Mouse (Mus musculus) MEL (cell line): ENCODE measurements around the gene Tomm20. TPM values are rescaled to one million over a fixed set of nuclear protein-coding genes. Genes with fewer than 3 reads are reported as not detected.

Source experiments
- DNase-seq: peaks from one replicate; pipeline ENCODE4 v3.0.0; 2011; ENCODE audit warnings: low read depth, low spot score
- H3K27ac ChIP-seq: 2 replicates; pipeline ENCODE4 v1.5.1; 2012; ENCODE audit warnings: low read depth, mild to moderate bottlenecking, control low read depth, low read length, moderate library complexity; ENCODE audit not compliant: control insufficient read depth
- H3K27me3 ChIP-seq, 2 experiments: fragments of 150-350 bp in 1 of 2; sonication (generic) in 1 of 2; 2 replicates each; pipeline ENCODE4 v1.6.1; 2012; ENCODE audit warnings: low read length in 2 of 2, mild to moderate bottlenecking in 2 of 2, improper control_type of control experiment in 1 of 2, moderate library complexity in 1 of 2; ENCODE audit not compliant: insufficient read depth in 2 of 2, control insufficient read depth in 1 of 2
- H3K36me3 ChIP-seq, 2 experiments: 2 replicates each; pipeline ENCODE4 v1.6.1; 2012 to 2014; ENCODE audit warnings: low read length in 2 of 2, improper control_type of control experiment in 1 of 2, inconsistent platforms in 1 of 2, mild to moderate bottlenecking in 1 of 2; ENCODE audit not compliant: insufficient read depth in 2 of 2, control insufficient read depth in 1 of 2
- H3K4me1 ChIP-seq, 2 experiments: fragments of 150-350 bp in 1 of 2; sonication (generic) in 1 of 2; 2 replicates each; pipeline ENCODE4 v1.6.1; 2012; ENCODE audit warnings: low read length in 2 of 2, improper control_type of control experiment in 1 of 2, mild to moderate bottlenecking in 1 of 2; ENCODE audit not compliant: insufficient read depth in 2 of 2, control insufficient read depth in 1 of 2
- H3K4me3 ChIP-seq, 2 experiments: fragments of 150-350 bp in 1 of 2; sonication (generic) in 1 of 2; 2 replicates each; pipeline ENCODE4 v1.5.1; 2012; ENCODE audit warnings: low read depth in 2 of 2, low read length in 2 of 2, mild to moderate bottlenecking in 2 of 2, moderate library complexity in 2 of 2, control low read depth in 1 of 2, improper control_type of control experiment in 1 of 2; ENCODE audit not compliant: control insufficient read depth in 1 of 2, insufficient read depth in 1 of 2
- H3K79me2 ChIP-seq: 2 replicates; pipeline ENCODE4 v1.6.1; 2012; ENCODE audit warnings: mild to moderate bottlenecking, low read length, moderate library complexity; ENCODE audit not compliant: control insufficient read depth, poor library complexity, insufficient read depth
- H3K9ac ChIP-seq: 2 replicates; pipeline ENCODE4 v1.6.1; 2012; ENCODE audit warnings: low read depth, mild to moderate bottlenecking, control low read depth, low read length, moderate library complexity; ENCODE audit not compliant: control insufficient read depth, poor library complexity, severe bottlenecking
- H3K9me3 ChIP-seq: fragments of 150-350 bp; sonication (generic); replicated peaks from 2 replicates; pipeline ENCODE4 v1.6.1; 2012; ENCODE audit warnings: mild to moderate bottlenecking, low read length, improper control_type of control experiment, moderate library complexity; ENCODE audit not compliant: insufficient read depth
- CHD1 ChIP-seq: IDR thresholded peaks from 2 replicates; pipeline ENCODE4 v1.6.1; 2012; ENCODE audit warnings: low read depth, mild to moderate bottlenecking, inconsistent platforms, low read length, improper control_type of control experiment
- CTCF ChIP-seq, 3 experiments: IDR thresholded peaks in 2 of 3; conservative IDR thresholded peaks in 1 of 3; 2 replicates each; pipeline ENCODE4 v1.5.1; 2011 to 2012; ENCODE audit warnings: low read length in 3 of 3, low read depth in 2 of 3, mild to moderate bottlenecking in 2 of 3, improper control_type of control experiment in 1 of 3, inconsistent platforms in 1 of 3, mixed read lengths in 1 of 3, moderate library complexity in 1 of 3; ENCODE audit not compliant: control insufficient read depth in 1 of 3, insufficient read depth in 1 of 3, poor library complexity in 1 of 3, severe bottlenecking in 1 of 3
- E2F4 ChIP-seq: IDR thresholded peaks from 2 replicates; pipeline ENCODE4 v1.6.1; 2011; ENCODE audit warnings: low read depth, low read length, improper control_type of control experiment, borderline replicate concordance
- EP300 ChIP-seq, 2 experiments: IDR thresholded peaks; 2 replicates each; pipeline ENCODE4 v1.6.1; 2011; ENCODE audit warnings: improper control_type of control experiment in 2 of 2, low read length in 2 of 2, low read depth in 1 of 2, mild to moderate bottlenecking in 1 of 2
- ETS1 ChIP-seq: IDR thresholded peaks from 2 replicates; pipeline ENCODE4 v1.6.1; 2012; ENCODE audit warnings: low read depth, mild to moderate bottlenecking, inconsistent platforms, low read length, improper control_type of control experiment, moderate library complexity
- GABPA ChIP-seq: IDR thresholded peaks from 2 replicates; pipeline ENCODE4 v1.6.1; 2012; ENCODE audit warnings: low read depth, mild to moderate bottlenecking, inconsistent platforms, low read length, improper control_type of control experiment, moderate library complexity
- GATA1 ChIP-seq: IDR thresholded peaks from 2 replicates; pipeline ENCODE4 v1.6.1; 2011; ENCODE audit warnings: low read depth, low read length, improper control_type of control experiment
- HCFC1 ChIP-seq: IDR thresholded peaks from 2 replicates; pipeline ENCODE4 v1.6.1; 2012; ENCODE audit warnings: low read depth, mild to moderate bottlenecking, inconsistent platforms, low read length, improper control_type of control experiment, moderate library complexity
- KAT2A ChIP-seq: conservative IDR thresholded peaks from 2 replicates; pipeline ENCODE4 v1.6.1; 2012; ENCODE audit warnings: low read depth, low read length, improper control_type of control experiment, inconsistent platforms
- MAFK ChIP-seq: IDR thresholded peaks from 2 replicates; pipeline ENCODE4 v1.6.1; 2011; ENCODE audit warnings: low read depth, mild to moderate bottlenecking, low read length, improper control_type of control experiment, borderline replicate concordance
- MAX ChIP-seq: IDR thresholded peaks from 2 replicates; pipeline ENCODE4 v1.6.1; 2011; ENCODE audit warnings: low read length, improper control_type of control experiment
- MAZ ChIP-seq: IDR thresholded peaks from 2 replicates; pipeline ENCODE4 v1.6.1; 2012; ENCODE audit warnings: low read depth, mild to moderate bottlenecking, inconsistent platforms, low read length, improper control_type of control experiment
- POLR2A ChIP-seq, 2 experiments: IDR thresholded peaks; 2 replicates each; pipeline ENCODE4 v1.6.1; 2011 to 2012; ENCODE audit warnings: low read length in 2 of 2, mild to moderate bottlenecking in 2 of 2, control low read depth in 1 of 2, improper control_type of control experiment in 1 of 2, low read depth in 1 of 2, moderate library complexity in 1 of 2; ENCODE audit not compliant: control insufficient read depth in 1 of 2, insufficient read depth in 1 of 2, poor library complexity in 1 of 2
- POLR2AphosphoS5 ChIP-seq: IDR thresholded peaks from 2 replicates; pipeline ENCODE4 v1.6.1; 2012; ENCODE audit warnings: low read depth, borderline replicate concordance, mild to moderate bottlenecking, inconsistent platforms, low read length, moderate library complexity, mixed read lengths
- RCOR1 ChIP-seq: IDR thresholded peaks from 2 replicates; pipeline ENCODE4 v1.6.1; 2012; ENCODE audit warnings: low read depth, mild to moderate bottlenecking, inconsistent platforms, low read length, improper control_type of control experiment
- SIN3A ChIP-seq: IDR thresholded peaks from 2 replicates; pipeline ENCODE4 v1.6.1; 2012; ENCODE audit warnings: low read length, improper control_type of control experiment, inconsistent platforms
- TBP ChIP-seq: IDR thresholded peaks from 2 replicates; pipeline ENCODE4 v1.8.0; 2011; ENCODE audit warnings: low read depth, low read length, improper control_type of control experiment
- TCF12 ChIP-seq: IDR thresholded peaks from 2 replicates; pipeline ENCODE4 v1.6.1; 2014; ENCODE audit warnings: low read depth, mild to moderate bottlenecking, inconsistent platforms, low read length, improper control_type of control experiment, moderate library complexity
- UBTF ChIP-seq: IDR thresholded peaks from 2 replicates; pipeline ENCODE4 v1.6.1; 2012; ENCODE audit warnings: low read depth, mild to moderate bottlenecking, inconsistent platforms, low read length, improper control_type of control experiment, moderate library complexity, borderline replicate concordance; ENCODE audit not compliant: insufficient read depth
- ZMIZ1 ChIP-seq: IDR thresholded peaks from 2 replicates; pipeline ENCODE4 v1.6.1; 2012; ENCODE audit warnings: low read depth, mild to moderate bottlenecking, inconsistent platforms, low read length, improper control_type of control experiment, moderate library complexity
- polyA plus RNA-seq, 2 experiments: library from polyadenylated mRNA; stranded (reverse) in 1 of 2; unstranded in 1 of 2; fragments of >175 nt in 1 of 2; fragments of >200 nt in 1 of 2; gene quantifications; 2 replicates each; pipeline versions ENCODE4 v1.2.1 to v1.2.4; 2012; ENCODE audit warnings: low replicate concordance in 2 of 2, low read depth in 1 of 2; ENCODE audit not compliant: insufficient read length in 2 of 2, insufficient read depth in 1 of 2, missing spikeins in 1 of 2
- total RNA-seq: library from RNA; depleted of rRNA; stranded (reverse); fragments of 300-350 nt; gene quantifications from 2 replicates; pipeline ENCODE4 v1.2.3, GENCODE M21; 2012

Gene Tomm20
- total and polyA plus RNA-seq, 3 experiments, result 676 to 886 TPM; not detected in 1

GRCm38 (mm10) chr8:126943565-126943964, 2.1 kb downstream of the Tomm20 start:
- no peaks in the 10 kb centered on the region for H3K27me3 ChIP-seq
- H3K9ac ChIP-seq, result peak overlapping the region; percentile 96
- no peak overlapping the region for H3K27ac ChIP-seq
- H3K4me3 ChIP-seq, result peak overlapping the region; percentile 98
- peaks cover 5 to 10% of the 10 kb centered on the region in 2 experiments; a peak in 3 of 4 replicates for H3K4me1 ChIP-seq
- peaks cover 30 to 31% of the 10 kb centered on the region in 2 experiments for H3K36me3 ChIP-seq
- TF ChIP-seq EP300 (IDR thresholded peaks at IDR 0.05; ENCODE audit: low read depth in 1 of 2, low read length in 2 of 2), result no peak
- no peak for TF ChIP-seq MAX
- no peak for TF ChIP-seq CHD1
- no peak for TF ChIP-seq MAZ
- no peak for TF ChIP-seq MAFK
- TF ChIP-seq ZMIZ1, result no peak
- no peak for TF ChIP-seq CTCF (IDR thresholded peaks at IDR 0.05 in 2 of 3, conservative IDR thresholded peaks at IDR 0.05 in 1 of 3; ENCODE audit: control insufficient read depth in 1 of 3, insufficient read depth in 1 of 3, low read depth in 2 of 3, low read length in 3 of 3, poor library complexity in 1 of 3, severe bottlenecking in 1 of 3)
- no peak for TF ChIP-seq UBTF
- no peak for TF ChIP-seq TCF12
- H3K79me2 ChIP-seq, result peaks cover 64% of the 10 kb centered on the region
- H3K9me3 ChIP-seq, result no peaks in the 10 kb centered on the region
- peak; percentile 55 for DNase-seq

DNA sequence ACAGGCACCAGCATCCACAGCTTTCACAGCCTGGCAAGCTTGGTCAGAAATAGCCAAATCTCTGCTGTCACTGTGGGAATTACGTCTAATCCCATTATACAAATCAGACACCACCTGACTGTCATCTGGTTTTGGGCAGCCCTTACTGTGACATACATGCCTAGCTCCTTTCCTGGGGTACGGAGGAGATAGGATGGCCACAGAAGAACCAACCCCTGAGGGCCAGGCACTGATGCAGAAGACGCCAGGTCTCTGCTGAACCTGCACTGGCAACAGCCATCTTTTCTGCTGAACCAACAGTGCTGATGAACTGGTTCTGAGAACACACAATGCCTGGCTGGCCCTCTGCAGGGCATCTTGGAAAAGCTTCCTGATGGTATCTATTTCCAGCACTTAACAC, 8.3 kb downstream of the Tomm20 start:
- Histone ChIP-seq H3K36me3 (peaks cover 37 to 50% of the 10 kb centered on the region in 2 experiments), H3K27ac (no peak overlapping the region), H3K4me3 (no peak overlapping the region), H3K27me3 (no peaks in the 10 kb centered on the region)
- DNase-seq, result no peak
- no peak for TF ChIP-seq POLR2AphosphoS5
- TF ChIP-seq TBP, result no peak
- no peak for TF ChIP-seq ETS1
- TF ChIP-seq TCF12, result no peak
- TF ChIP-seq MAZ, result no peak
- TF ChIP-seq POLR2A (IDR thresholded peaks at IDR 0.05; ENCODE audit: control insufficient read depth in 1 of 2, insufficient read depth in 1 of 2, low read depth in 1 of 2, low read length in 2 of 2, poor library complexity in 1 of 2), result no peak; a peak in 1 of 4 replicates
- TF ChIP-seq RCOR1, result no peak
- TF ChIP-seq MAX, result no peak
- TF ChIP-seq SIN3A, result no peak
- no peak for TF ChIP-seq HCFC1
- no peak for TF ChIP-seq KAT2A
- TF ChIP-seq E2F4, result no peak
- no peak for TF ChIP-seq GABPA
- no peak for TF ChIP-seq GATA1
- TF ChIP-seq, all 39 proteins: peak for 0
- Histone ChIP-seq H3K9me3 (no peaks in the 10 kb centered on the region), H3K79me2 (peaks cover 36% of the 10 kb centered on the region), H3K9ac (no peak overlapping the region), H3K4me1 (peaks cover 2 to 6% of the 10 kb centered on the region in 2 experiments; a peak in 3 of 4 replicates)
